Mouse (Mus musculus): ENCODE data around the gene Gm20828.
"Not testable (repeated sequence)": the region's sequence is repeated elsewhere in the genome, so short reads cannot be mapped to it uniquely, and the experiment has no call there.

Gm20828 gene

GRCm38 (mm10) chrY:11199274-11199673 is at the start of gene Gm20828:
Gm20828 (minus strand) TSS chrY:11199374.
- not testable (repeated sequence) for DNase-seq

All from kidney, postnatal 25 days (tissue).